Mouse (Mus musculus): ENCODE data around the gene Aox2.
"Not testable (repeated sequence)": the region's sequence is repeated elsewhere in the genome, so short reads cannot be mapped to it uniquely, and the experiment has no call there.

Aox2 gene

GRCm38 (mm10) chr1:58344570-58344969 is 66.4 kb downstream of the Aox2 start:
- no peak for DNase-seq (ENCODE audit: low read depth, low spot score)

- DNase-seq (ENCODE audit: low read depth, low spot score) = no peak
Measured at GRCm38 (mm10) chr1:58346159-58346558, 68.0 kb downstream of the Aox2 start.

GRCm38 (mm10) chr1:58348712-58349111 is 70.6 kb downstream of the Aox2 start:
- no peak for DNase-seq (ENCODE audit: low read depth, low spot score)

GRCm38 (mm10) chr1:58353238-58353893 is 75.2 kb downstream of the Aox2 start:
- no peak for DNase-seq (ENCODE audit: low read depth, low spot score)

- DNase-seq (ENCODE audit: low read depth, low spot score) = no peak
Measured at GRCm38 (mm10) chr1:58358958-58359901, 81.1 kb downstream of the Aox2 start.

- no peak for DNase-seq (ENCODE audit: low read depth, low spot score)
Measured at GRCm38 (mm10) chr1:58362296-58362695, 84.2 kb downstream of the Aox2 start.

- DNase-seq (ENCODE audit: low read depth, low spot score) = no peak
Measured at GRCm38 (mm10) chr1:58364551-58364950, 86.4 kb downstream of the Aox2 start.

GRCm38 (mm10) chr1:58365829-58366228 is 87.7 kb downstream of the Aox2 start:
- DNase-seq (ENCODE audit: low read depth, low spot score) = no peak

- no peak for DNase-seq (ENCODE audit: low read depth, low spot score)
Measured at GRCm38 (mm10) chr1:58366737-58367471, 88.8 kb downstream of the Aox2 start.

- no peak for DNase-seq (ENCODE audit: low read depth, low spot score)
Measured at GRCm38 (mm10) chr1:58369716-58370115, 91.6 kb downstream of the Aox2 start.

GRCm38 (mm10) chr1:58374266-58374665 is 96.1 kb downstream of the Aox2 start:
- not testable (repeated sequence) for DNase-seq (ENCODE audit: low read depth, low spot score)

GRCm38 (mm10) chr1:58375574-58376147 is 97.5 kb downstream of the Aox2 start:
- no peak for DNase-seq (ENCODE audit: low read depth, low spot score)

- DNase-seq (ENCODE audit: low read depth, low spot score) = no peak
Measured at GRCm38 (mm10) chr1:58382586-58383281, 104.6 kb downstream of the Aox2 start.

- no peak for DNase-seq (ENCODE audit: low read depth, low spot score)
Measured at GRCm38 (mm10) chr1:58391421-58392267, 113.5 kb downstream of the Aox2 start.

- peak; percentile 31 for DNase-seq (ENCODE audit: low read depth, low spot score)
Measured at GRCm38 (mm10) chr1:58392268-58392651, 114.1 kb downstream of the Aox2 start.

GRCm38 (mm10) chr1:58392652-58393283 is 114.6 kb downstream of the Aox2 start, which contains the start of gene Bzw1:
TSS of gene Bzw1 (plus strand) at chr1:58392898.
- DNase-seq (ENCODE audit: low read depth, low spot score) = peak; percentile 93

GRCm38 (mm10) chr1:58393284-58394195 is 115.4 kb downstream of the Aox2 start:
- DNase-seq (ENCODE audit: low read depth, low spot score) = peak; percentile 28

- DNase-seq (ENCODE audit: low read depth, low spot score) = no peak
Measured at GRCm38 (mm10) chr1:58395341-58395740, 117.2 kb downstream of the Aox2 start.

GRCm38 (mm10) chr1:58396179-58396578 is 118.1 kb downstream of the Aox2 start:
- no peak for DNase-seq (ENCODE audit: low read depth, low spot score)
